Mouse (Mus musculus): ENCODE results near the gene 6030445D17Rik.

- TF ChIP-seq CTCF (IDR thresholded peaks at IDR 0.05; ENCODE audit: insufficient read depth, low read length) (no peak), POLR2A (IDR thresholded peaks at IDR 0.05; ENCODE audit: borderline replicate concordance, extremely low read depth, low read depth, low read length) (no peak)
Measured at GRCm38 (mm10) chr4:136468553-136469327, 6.7 kb downstream of the 6030445D17Rik start.

Data from lung, adult 2 months (tissue).